Mouse (Mus musculus): ENCODE data around the gene Zcchc14.

Gene Zcchc14

DNA sequence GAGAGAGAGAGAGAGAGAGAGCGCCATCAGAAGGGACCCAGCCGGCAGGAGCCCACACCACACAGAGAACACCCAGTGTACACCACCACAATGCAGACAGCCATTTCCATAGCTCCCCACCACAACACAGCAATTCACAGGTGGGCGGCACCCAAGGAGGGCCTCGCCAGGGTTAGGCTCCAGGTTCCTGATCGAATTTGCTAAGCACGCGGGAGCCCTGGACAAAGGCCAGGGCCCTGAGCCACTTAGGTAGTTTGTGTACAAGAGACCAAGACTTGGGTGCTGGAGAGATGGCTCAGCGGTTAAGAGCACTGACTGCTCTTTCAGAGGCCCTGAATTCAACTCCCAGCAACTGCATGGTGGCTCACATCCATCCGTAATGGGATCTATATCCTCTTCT, 100.2 kb downstream of the Zcchc14 start:
- no peak for DNase-seq (ENCODE audit: low read depth, low spot score)

- DNase-seq (ENCODE audit: low read depth, low spot score), result no peak
These were observed 101.4 kb downstream of the Zcchc14 start for GRCm38 (mm10) chr8:121551065-121551985.

DNA sequence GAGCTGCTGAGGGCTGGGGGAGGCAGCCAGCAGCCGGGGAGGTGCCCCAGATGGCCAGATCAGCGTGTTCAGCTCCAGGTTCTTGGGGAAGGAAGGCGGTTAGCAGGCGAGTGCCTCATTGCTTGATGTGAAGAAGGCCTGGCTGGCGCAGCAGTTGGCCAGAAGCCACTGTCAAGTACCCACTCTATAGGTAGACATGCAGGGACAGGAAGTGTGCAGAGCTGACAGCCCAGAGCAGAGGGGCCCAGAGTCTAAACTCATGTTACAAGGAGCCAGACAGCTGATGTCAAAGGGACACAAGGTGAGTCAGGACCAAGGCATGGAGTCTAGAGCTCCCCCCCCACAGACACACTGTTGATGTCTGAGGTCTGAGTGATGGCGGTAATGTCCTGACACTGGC, 102.6 kb downstream of the Zcchc14 start:
- DNase-seq (ENCODE audit: low read depth, low spot score), result no peak
